Mouse (Mus musculus): ENCODE measurements around the gene Gramd4. TPM values are rescaled to one million over a fixed set of nuclear protein-coding genes. Genes with fewer than 3 reads are reported as not detected.
A peak's percentile ranks its signal among the peaks of the same experiment; 100 is the strongest.

The Gramd4 gene
- total RNA-seq, 1 experiment: 24.5 TPM

GRCm38 (mm10) chr15:86117115-86118100 is 59.9 kb downstream of the Gramd4 start:
- Histone ChIP-seq H3K36me3 (ENCODE audit: control insufficient read depth, insufficient read depth, low read length, poor library complexity, severe bottlenecking) (peaks cover 3% of the 10 kb centered on the region; the same call in 1 of the 2 replicates), H3K9me3 (ENCODE audit: control insufficient read depth, insufficient read depth, low read depth, low read length) (no peaks in the 10 kb centered on the region), H3K4me3 (ENCODE audit: insufficient read depth in 1 of 2, low read depth in 1 of 2, low read length in 2 of 2, poor library complexity in 1 of 2, severe bottlenecking in 1 of 2) (no peak overlapping the region), H3K27ac (ENCODE audit: insufficient read depth, low read depth, low read length, poor library complexity, severe bottlenecking) (no peak overlapping the region), H3K4me1 (ENCODE audit: control insufficient read depth in 2 of 2, insufficient read depth in 2 of 2, low read length in 2 of 2, poor library complexity in 1 of 2) (peaks cover 7 to 26% of the 10 kb centered on the region in 2 experiments), H3K9ac (ENCODE audit: insufficient read depth, low read depth, low read length, poor library complexity, severe bottlenecking) (no peak overlapping the region)
- in situ Hi-C loops (cut with MboI; ENCODE audit: low sequenced_read_pairs in 2 of 2, unreplicated experiment in 2 of 2): no loop called here
- TF ChIP-seq ZC3H11A (IDR thresholded peaks at IDR 0.05; ENCODE audit: borderline replicate concordance, low read depth, low read length): no peak
- no peak for TF ChIP-seq CHD2 (IDR thresholded peaks at IDR 0.05; ENCODE audit: low read depth, low read length)
- peak; percentile 61; the same call in 1 of the 2 replicates for TF ChIP-seq ZNF384 (IDR thresholded peaks at IDR 0.05; ENCODE audit: low read depth, low read length)
- DNase-seq (ENCODE audit: low read depth, low spot score): no peak

GRCm38 (mm10) chr15:86119186-86119585 is 61.7 kb downstream of the Gramd4 start:
- no peak overlapping the region for H3K27ac ChIP-seq (ENCODE audit: insufficient read depth, low read depth, low read length, poor library complexity, severe bottlenecking)
- TF ChIP-seq CHD2 (IDR thresholded peaks at IDR 0.05; ENCODE audit: low read depth, low read length) (no peak), HCFC1 (IDR thresholded peaks at IDR 0.05; ENCODE audit: borderline replicate concordance, insufficient read depth, low read length) (no peak), ZNF384 (IDR thresholded peaks at IDR 0.05; ENCODE audit: low read depth, low read length) (no peak), ZC3H11A (IDR thresholded peaks at IDR 0.05; ENCODE audit: borderline replicate concordance, low read depth, low read length) (no peak), MAFK (IDR thresholded peaks at IDR 0.05; ENCODE audit: insufficient read depth, low read depth, low read length) (no peak)
- H3K4me3 ChIP-seq (ENCODE audit: insufficient read depth in 1 of 2, low read depth in 1 of 2, low read length in 2 of 2, poor library complexity in 1 of 2, severe bottlenecking in 1 of 2): no peak overlapping the region
- no peaks in the 10 kb centered on the region for H3K9me3 ChIP-seq (ENCODE audit: control insufficient read depth, insufficient read depth, low read depth, low read length)
- peaks cover 5 to 17% of the 10 kb centered on the region in 2 experiments for H3K4me1 ChIP-seq (ENCODE audit: control insufficient read depth in 2 of 2, insufficient read depth in 2 of 2, low read length in 2 of 2, poor library complexity in 1 of 2)
- H3K36me3 ChIP-seq (ENCODE audit: control insufficient read depth, insufficient read depth, low read length, poor library complexity, severe bottlenecking): peaks cover 6% of the 10 kb centered on the region; the same call in 1 of the 2 replicates
- no peak overlapping the region for H3K9ac ChIP-seq (ENCODE audit: insufficient read depth, low read depth, low read length, poor library complexity, severe bottlenecking)
- no peak for DNase-seq (ENCODE audit: low read depth, low spot score)
- in situ Hi-C loops (cut with MboI; ENCODE audit: low sequenced_read_pairs in 2 of 2, unreplicated experiment in 2 of 2): no loop called here

GRCm38 (mm10) chr15:86122261-86122949 is 64.9 kb downstream of the Gramd4 start:
- in situ Hi-C loops (cut with MboI; ENCODE audit: low sequenced_read_pairs in 2 of 2, unreplicated experiment in 2 of 2): loop anchor here in 1 of 2 experiments (5.0 kb wide), 1 partner anchor 70 kb away; no protein-coding TSS in a partner anchor
- H3K27ac ChIP-seq (ENCODE audit: insufficient read depth, low read depth, low read length, poor library complexity, severe bottlenecking): no peak overlapping the region
- TF ChIP-seq ZC3H11A (IDR thresholded peaks at IDR 0.05; ENCODE audit: borderline replicate concordance, low read depth, low read length) (no peak), CHD2 (IDR thresholded peaks at IDR 0.05; ENCODE audit: low read depth, low read length) (no peak), MAFK (IDR thresholded peaks at IDR 0.05; ENCODE audit: insufficient read depth, low read depth, low read length) (no peak), ZNF384 (IDR thresholded peaks at IDR 0.05; ENCODE audit: low read depth, low read length) (no peak)

GRCm38 (mm10) chr15:86123409-86123808 is 65.9 kb downstream of the Gramd4 start:
- Histone ChIP-seq H3K36me3 (ENCODE audit: control insufficient read depth, insufficient read depth, low read length, poor library complexity, severe bottlenecking) (peaks cover 6% of the 10 kb centered on the region; the same call in 1 of the 2 replicates), H3K9ac (ENCODE audit: insufficient read depth, low read depth, low read length, poor library complexity, severe bottlenecking) (no peak overlapping the region), H3K4me1 (ENCODE audit: control insufficient read depth in 2 of 2, insufficient read depth in 2 of 2, low read length in 2 of 2, poor library complexity in 1 of 2) (peaks cover 0 to 2% of the 10 kb centered on the region in 2 experiments; a peak in 1 of 4 replicates), H3K27ac (ENCODE audit: insufficient read depth, low read depth, low read length, poor library complexity, severe bottlenecking) (no peak overlapping the region), H3K4me3 (ENCODE audit: insufficient read depth in 1 of 2, low read depth in 1 of 2, low read length in 2 of 2, poor library complexity in 1 of 2, severe bottlenecking in 1 of 2) (no peak overlapping the region), H3K9me3 (ENCODE audit: control insufficient read depth, insufficient read depth, low read depth, low read length) (no peaks in the 10 kb centered on the region)
- in situ Hi-C loops (cut with MboI; ENCODE audit: low sequenced_read_pairs in 2 of 2, unreplicated experiment in 2 of 2): loop anchor here in 1 of 2 experiments (5.0 kb wide), 1 partner anchor 71 kb away; no protein-coding TSS in a partner anchor
- DNase-seq (ENCODE audit: low read depth, low spot score): no peak
- TF ChIP-seq CHD2 (IDR thresholded peaks at IDR 0.05; ENCODE audit: low read depth, low read length) (no peak), ZNF384 (IDR thresholded peaks at IDR 0.05; ENCODE audit: low read depth, low read length) (no peak), HCFC1 (IDR thresholded peaks at IDR 0.05; ENCODE audit: borderline replicate concordance, insufficient read depth, low read length) (no peak), ZC3H11A (IDR thresholded peaks at IDR 0.05; ENCODE audit: borderline replicate concordance, low read depth, low read length) (no peak), MAFK (IDR thresholded peaks at IDR 0.05; ENCODE audit: insufficient read depth, low read depth, low read length) (no peak)

More at GRCm38 (mm10) chr15:86122261-86122949, 64.9 kb downstream of the Gramd4 start:
- no peak overlapping the region for H3K4me3 ChIP-seq (ENCODE audit: insufficient read depth in 1 of 2, low read depth in 1 of 2, low read length in 2 of 2, poor library complexity in 1 of 2, severe bottlenecking in 1 of 2)
- no peaks in the 10 kb centered on the region for H3K9me3 ChIP-seq (ENCODE audit: control insufficient read depth, insufficient read depth, low read depth, low read length)
- H3K4me1 ChIP-seq (ENCODE audit: control insufficient read depth in 2 of 2, insufficient read depth in 2 of 2, low read length in 2 of 2, poor library complexity in 1 of 2): peaks cover 0 to 8% of the 10 kb centered on the region in 2 experiments; a peak in 2 of 4 replicates
- H3K9ac ChIP-seq (ENCODE audit: insufficient read depth, low read depth, low read length, poor library complexity, severe bottlenecking): no peak overlapping the region
- H3K36me3 ChIP-seq (ENCODE audit: control insufficient read depth, insufficient read depth, low read length, poor library complexity, severe bottlenecking): peaks cover 6% of the 10 kb centered on the region; the same call in 1 of the 2 replicates
- no peak for DNase-seq (ENCODE audit: low read depth, low spot score)

Data from ES-E14 (cell line).